Mouse (Mus musculus) 416B (cell line): ENCODE results near the gene Sarnp.

Experiments
- DNase-seq: peaks from one replicate; pipeline ENCODE4 v3.0.0; 2011; ENCODE audit warnings: low read depth

Gene Sarnp

DNA sequence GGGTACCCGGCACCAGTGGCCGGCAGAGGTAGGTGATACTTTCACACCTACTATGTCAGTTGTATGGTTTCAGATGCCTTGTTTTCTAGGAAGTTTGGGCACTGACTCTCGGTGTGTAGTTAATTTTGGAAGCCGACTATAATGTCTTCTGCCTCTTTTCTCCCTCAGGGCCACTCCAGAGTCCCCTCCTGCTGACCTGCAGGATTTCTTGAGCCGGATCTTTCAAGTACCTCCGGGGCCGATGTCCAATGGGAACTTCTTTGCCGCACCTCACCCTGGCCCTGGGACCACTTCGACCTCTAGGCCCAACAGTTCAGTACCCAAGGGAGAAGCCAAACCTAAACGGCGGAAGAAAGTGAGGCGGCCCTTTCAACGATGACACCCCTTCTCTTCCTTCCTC lies at the start of gene Sarnp:
Sarnp (plus strand) TSS at position 301 of the 400 bp plus-strand sequence.
- DNase-seq, result no peak

DNA sequence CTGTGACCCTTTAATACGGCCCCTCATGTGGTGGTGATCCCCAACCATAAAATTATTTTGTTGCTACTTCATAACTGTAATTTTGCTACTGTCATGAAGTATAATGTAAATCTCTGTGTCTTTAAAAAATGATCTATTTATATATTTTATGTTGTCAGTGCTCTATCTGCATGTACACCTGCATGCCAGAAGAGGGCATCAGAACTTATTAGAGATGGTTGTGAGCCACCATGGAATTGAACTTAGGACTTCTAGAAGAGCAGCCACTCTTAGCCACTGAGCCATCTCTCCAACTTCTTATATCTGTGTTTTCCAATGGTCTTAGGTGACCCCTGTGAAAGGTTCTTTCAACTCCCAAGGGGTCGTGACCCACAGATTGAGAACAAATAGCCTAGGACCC lies 44.2 kb upstream of the Sarnp start:
- peak; percentile 61 for DNase-seq

DNA sequence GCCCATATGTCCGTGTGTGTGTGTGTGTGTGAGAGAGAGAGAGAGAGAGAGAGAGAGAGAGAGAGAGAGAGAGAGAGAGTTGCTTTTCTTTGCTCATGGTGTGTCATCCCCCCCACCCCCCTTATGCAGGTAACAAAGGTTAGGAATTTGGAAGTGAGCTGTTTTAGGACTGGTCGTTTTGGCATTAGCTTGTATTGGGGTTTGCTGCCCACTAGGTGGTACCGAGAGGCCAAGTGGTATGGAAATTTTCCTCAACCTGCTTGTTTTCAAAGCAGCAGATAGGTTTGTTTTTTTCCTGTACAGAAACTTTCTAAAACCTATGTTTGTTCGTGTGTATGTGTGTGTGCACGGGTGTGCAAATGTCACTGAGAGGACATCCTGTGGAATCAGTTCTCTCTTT lies 43.4 kb upstream of the Sarnp start:
- peak; percentile 67 for DNase-seq

DNA sequence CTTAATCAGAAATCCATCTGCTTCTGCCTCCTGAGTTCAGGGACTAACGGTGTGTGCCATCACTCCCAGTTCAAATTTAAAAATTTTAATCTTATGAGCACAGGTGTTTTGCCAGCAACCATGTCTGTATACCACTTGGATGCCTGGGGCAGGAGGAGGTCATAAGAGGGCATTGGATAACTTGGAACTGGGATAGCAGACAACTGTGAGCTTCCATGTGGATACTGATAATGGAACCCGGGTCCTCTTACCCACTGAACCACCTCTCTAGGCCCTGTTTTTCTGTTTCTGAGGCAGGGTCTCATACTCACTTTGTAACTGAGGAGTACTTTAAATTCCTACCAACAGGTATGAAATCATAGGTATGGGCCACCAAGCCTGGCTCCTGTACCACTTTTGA lies 38.7 kb upstream of the Sarnp start:
- no peak for DNase-seq

DNA sequence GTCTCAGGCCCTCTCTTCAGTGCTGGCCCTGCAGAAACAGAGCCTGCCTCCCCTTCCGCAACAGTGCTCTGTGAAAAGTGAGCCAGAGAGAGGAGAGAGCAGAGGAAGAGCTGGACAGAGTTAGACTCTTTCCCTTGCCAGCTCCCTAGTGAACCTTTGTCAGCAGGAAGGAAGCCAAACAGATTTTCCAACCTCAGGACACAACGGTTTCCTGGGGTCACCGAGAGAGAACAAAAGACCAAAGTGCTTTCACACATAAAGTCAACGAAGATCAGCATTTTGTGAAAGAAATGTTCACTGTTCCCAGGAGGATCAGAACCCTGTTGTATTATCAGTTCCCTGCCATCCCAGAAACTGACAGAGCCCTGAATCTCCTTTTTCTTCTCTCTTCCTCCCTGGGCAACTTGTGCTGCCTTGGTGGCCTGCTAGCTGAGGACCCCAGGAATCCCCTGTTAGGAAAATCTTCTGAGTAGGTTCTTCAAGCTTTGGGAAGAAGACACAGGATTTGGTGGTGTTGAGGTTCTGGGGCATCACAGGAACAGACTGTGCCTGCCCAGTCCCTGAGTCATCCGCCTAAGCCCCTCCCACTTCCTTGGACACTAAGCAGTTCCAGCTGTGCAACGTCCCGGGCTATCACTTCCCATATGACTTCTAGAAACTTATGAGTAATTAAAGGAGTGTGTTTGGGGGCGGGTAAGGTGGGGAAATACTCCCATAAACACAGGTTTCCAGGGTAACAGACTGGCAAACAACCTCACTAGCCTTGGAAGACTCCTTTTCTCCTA lies 37.9 kb upstream of the Sarnp start:
- peak; percentile 93 for DNase-seq

DNA sequence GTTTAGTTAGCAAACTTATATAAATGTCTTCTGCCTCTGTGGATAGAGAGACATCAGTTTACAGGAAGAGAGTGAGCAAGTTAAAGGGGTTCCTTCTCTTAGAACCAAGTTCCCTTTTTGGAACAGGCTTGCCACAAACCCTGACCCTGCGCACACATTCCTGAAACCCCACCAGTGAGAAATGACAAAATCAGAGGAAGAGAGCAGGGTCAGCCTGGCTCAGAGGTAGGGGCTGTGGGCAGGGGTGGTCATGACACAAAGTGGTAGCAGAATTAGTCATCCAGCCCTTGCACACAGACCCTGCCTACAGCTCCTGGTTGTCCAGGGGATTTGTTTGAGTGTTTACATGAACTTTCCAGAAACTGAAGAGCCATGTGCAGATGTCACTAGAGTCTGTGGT lies 36.9 kb upstream of the Sarnp start:
- DNase-seq, result peak; percentile 68

DNA sequence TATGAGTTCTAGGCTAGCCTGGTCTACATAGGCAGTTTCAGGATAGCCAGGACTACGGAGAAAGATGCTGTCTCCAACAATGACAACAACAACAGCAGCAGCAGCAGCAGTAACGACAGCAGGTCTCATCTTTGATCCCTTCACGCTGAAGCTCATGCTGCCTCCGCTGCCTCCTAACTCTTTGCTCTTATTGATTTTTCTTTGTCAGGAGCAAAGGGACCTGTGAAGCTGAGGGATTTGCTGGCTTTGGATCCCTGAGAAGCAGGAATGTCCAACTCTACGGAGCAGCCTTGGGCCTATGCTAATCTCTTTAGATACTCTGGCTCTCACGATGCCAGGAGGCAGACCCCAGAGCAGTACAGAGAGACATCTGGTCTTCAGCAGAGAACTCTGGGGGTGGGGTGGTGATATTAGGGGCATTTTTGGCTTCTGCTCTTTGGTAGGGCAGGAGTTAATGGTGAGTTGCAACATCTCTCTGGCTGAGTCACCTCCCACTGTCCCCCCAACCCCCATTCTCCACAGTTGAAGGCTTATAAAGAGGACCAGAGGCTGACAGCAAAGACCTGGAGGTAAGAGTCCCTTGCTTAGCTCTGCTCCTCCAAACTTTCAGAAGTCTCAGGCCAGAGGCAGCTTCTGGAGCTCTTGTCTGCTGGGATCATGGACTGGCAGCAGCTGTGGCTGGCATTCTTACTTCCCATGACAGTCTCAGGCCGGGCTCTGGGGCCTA lies 26.6 kb upstream of the Sarnp start, which contains the start of gene Mmp19:
Mmp19 (plus strand) TSS at position 513 of the 727 bp plus-strand sequence.
- DNase-seq, result peak; percentile 67

DNA sequence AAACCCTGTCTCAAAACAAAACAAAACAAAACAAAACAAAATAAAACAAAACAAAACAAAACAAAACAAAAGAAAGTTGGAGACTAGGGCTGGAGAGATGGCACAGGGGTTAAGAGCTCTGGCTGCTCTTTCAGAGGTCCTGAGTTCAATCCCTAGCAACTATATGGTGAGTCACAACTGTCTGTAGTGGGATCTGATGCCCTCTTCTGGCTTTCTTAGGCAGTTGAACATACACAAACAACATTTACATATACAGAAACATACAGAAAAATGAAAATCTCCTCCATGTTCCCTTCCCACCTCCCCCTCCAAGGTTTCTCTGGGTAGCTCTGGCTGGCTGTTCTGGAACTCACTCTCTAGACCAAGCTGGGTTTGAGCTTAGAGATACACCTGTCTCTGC lies 25.1 kb upstream of the Sarnp start:
- DNase-seq, result peak; percentile 67

DNA sequence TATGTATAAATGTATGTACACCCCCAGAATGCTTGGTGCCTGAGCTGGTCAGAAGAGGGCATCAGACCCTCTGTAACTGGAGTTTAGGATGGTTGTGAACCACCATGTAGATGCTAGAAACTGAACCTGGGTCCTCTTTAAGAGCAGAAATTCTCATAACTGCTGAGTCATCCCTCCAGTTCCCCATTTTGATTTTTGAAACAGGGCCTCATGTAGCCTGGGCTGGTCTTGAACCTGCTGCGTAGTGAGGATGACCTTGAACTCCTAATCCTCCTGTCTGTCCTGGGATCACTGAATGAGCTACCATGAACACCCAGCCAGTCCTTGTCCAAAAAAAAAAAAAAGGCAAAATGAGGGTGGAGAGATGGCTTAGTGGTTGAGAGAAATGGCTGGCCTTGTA lies 23.9 kb upstream of the Sarnp start:
- peak; percentile 31 for DNase-seq

DNA sequence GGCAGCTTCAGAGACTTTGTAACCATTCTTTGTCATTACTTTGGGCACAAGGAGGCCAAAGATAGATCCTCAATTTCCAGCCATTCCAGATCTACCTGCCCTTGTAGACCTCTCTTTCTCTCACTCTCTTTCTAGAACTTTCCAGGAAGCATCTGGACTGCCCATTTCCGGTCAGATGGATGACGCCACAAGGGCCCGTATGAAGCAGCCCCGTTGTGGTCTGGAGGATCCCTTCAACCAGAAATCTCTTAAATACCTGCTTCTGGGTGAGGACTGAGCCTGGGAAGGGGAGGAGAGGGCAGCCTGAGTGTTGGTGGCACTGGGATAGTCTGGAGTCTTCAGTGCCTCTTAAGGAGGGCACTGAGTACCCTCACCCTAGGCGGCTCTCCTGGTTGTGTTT lies 22.7 kb upstream of the Sarnp start:
- DNase-seq, result peak; percentile 60

DNA sequence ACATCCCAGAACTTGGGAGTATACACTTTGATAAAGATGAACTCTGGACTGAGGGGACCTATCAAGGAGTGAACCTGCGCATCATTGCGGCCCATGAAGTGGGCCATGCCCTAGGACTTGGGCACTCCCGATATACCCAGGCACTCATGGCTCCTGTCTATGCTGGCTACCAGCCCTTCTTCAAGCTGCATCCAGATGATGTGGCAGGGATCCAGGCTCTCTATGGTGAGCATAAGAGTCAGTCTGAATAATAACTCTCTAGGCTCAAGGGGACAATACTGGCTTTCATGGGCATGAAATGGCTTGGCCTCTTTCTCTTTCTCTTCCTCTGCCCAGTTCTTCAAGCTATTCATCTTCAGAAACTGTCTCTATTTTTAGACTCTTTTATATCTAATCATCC lies 21.6 kb upstream of the Sarnp start:
- DNase-seq, result no peak

DNA sequence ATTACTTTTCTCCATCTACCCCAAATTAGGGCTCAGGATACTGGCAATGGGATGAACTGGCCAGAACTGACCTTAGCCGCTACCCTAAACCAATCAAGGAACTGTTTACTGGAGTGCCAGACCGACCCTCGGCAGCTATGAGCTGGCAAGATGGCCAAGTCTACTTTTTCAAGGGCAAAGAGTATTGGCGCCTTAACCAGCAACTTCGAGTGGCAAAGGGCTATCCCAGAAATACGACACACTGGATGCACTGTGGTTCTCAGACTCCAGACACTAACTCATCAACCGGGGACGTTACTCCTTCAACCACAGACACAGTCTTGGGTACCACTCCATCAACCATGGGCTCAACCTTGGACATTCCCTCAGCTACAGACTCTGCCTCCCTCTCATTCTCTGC lies 18.5 kb upstream of the Sarnp start:
- no peak for DNase-seq

DNA sequence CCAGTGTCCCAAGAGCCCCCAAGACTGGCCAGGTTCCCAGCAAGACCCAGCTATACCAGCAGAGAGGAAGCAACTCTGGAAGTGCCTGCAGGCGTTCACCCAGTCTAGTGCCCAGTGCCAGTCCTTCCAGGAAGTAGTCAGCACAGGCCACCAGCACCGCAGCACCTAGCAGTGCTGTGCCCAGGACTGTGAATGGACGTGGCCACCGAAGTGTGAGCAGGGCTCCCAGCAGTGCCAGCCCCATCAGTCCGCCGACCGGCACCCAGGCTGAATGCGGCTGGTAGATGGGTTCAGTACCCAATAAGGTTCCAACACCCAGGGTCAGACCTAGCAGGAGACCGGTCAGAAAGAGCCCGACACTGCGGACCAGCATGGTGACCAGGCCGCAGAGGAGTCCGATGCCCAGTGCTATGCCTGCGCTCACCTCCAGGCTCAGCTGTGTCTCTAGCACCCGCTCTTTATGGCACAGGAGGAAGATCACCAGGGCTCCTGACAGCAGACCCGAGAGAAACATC lies 15.1 kb upstream of the Sarnp start:
- DNase-seq, result no peak

DNA sequence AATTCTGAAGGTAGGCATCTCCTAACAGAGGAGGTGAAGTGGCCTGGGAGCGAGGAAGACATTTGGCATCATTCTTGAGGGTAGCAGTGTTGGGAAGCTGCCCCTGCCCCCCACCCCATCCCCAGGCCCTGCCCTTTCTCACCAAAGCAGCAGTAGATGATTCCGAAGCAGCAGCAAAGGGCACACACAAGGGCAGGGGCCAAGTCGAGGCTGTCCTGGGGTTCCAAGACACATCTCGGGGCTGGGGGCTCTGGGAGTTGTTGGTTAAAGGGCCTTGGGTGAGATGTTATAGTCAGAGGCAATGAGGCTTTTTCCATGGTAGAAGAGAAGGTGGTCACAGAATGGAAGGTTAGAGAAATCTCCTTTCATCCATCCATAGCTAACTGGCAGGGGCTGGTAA lies 14.2 kb upstream of the Sarnp start:
- no peak for DNase-seq

DNA sequence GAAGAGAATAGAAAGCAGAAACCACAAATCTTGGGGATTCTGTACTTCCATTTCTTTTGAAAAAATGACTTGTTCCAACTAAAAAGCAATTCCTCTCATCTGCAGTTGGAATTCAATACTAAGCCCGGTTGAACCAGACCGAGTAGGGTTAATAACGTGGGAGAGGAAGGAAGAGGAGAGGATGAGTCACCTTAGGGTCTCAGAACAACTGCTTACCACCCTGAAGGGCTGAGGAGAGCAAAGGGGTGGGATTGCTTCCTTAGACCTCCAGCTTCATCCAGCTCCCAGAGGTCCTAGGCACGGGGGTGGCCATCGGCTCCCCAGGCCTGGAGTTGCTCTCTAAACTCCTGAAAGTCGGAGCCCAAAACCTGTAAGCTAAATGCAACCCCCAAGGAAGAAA lies 13.8 kb upstream of the Sarnp start:
- DNase-seq, result peak; percentile 68

DNA sequence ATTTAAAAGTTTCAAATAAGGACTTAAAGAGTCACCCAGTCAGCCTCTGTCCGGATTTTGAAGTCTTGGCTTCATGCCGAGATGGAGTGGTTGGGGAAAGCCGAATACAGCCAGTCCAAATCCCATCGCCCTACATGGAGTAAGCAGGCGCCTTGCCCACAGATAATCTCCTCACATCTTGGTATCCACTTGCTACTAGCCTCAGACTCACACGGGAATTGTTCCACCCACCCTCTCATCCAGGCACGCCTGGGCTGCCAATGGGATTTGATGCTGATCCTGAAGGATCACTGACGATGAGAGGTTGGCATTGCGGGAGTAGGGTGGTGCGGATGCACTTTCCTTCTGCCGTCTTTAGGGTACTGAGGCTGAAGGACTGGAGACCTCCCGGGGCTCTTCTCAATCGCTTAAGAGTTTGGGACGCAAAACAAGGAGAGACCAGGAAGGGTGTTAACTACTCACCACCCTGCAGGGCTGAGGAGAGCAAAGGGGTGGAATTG lies 13.3 kb upstream of the Sarnp start, which contains the start of gene Dnajc14:
Dnajc14 (plus strand) TSS at position 292 of the 500 bp plus-strand sequence.
- peak; percentile 62 for DNase-seq

DNA sequence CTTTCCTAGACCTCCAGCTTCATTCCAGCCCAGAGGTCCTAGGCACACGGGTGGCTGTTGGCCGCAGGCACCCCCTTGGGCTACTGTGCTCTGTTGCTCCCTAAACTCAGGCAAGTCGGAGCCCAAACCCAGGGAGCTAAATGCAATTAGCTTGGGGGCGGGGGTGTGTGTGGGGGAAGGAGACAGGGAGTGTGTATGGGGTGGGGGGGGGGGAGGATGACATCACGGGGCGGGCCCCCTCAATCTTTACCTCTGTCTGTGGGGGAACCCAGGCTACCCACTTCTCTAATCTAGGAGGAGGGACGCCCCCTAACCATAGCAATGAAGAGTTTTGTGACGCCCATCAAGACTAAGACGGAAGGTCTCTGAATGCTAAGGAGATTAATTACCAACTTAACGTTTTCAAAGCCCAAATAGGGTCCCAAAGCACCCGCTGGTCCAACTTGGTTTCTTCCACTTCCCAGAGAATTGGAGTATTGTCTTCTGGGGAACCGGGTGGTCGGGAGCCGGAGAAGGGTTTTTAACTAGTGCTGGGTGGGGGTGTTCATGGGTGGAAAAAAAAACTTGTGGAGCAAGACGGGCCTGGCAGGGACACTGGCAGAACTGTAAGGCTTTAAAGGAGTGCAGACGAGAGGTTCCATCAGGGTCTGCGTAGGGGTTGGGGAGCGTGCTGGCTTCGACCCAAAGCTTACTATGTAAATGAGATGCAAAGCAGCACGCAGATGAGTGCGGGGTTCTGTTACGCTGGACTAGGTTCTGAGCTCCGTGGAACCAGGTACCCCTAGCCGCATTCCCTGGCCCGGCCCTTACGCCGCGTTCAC lies 12.7 kb upstream of the Sarnp start, which contains the start of gene Tmem198b:
Tmem198b (minus strand) TSS at position 100 of the 821 bp plus-strand sequence.
- peak; percentile 86 for DNase-seq

DNA sequence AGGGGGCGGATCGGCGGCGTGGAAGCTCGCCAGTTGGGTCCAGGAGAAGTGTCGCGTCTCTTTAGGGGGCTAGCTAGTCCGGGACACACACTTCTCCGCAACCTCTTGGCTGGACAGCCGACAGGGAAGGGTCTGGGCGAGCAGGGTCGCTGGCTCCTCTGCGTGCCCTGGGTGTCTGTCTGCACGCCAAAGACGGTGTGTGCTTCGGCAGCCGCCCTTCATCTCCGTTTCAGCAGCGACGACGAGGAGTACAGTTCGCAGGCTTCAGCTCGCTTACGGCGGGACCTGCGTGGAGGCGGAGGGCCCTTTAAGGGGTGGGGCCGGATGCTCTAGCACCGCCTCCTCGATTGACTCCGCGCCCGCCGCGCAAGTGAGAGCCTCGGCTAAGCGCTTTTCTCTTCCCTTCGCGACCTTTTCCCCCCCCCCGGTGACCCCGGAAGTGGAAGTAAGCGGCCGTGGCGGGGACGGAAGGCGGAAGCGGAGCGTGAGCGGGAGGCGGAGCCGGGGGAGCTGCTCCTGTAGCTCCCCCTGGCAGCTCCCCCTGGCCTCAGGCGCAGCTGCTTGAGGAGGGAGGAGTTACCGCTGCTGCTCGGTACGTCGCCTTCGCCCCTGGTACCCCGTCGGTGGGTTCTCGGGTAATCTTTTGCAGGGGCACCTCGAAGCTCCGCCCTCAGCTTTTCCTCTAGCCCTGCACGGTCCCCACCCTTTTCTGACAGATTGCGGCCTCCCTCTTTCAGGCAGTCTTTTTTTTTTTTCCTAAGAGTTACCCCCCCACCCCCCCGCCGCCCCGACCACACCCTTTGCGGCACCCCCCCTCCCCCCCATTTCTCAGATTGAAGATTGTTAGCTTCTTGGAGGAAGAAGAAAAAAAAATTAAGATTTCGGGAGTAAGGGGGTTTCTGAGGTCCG lies 11.8 kb upstream of the Sarnp start:
- peak; percentile 99 for DNase-seq

DNA sequence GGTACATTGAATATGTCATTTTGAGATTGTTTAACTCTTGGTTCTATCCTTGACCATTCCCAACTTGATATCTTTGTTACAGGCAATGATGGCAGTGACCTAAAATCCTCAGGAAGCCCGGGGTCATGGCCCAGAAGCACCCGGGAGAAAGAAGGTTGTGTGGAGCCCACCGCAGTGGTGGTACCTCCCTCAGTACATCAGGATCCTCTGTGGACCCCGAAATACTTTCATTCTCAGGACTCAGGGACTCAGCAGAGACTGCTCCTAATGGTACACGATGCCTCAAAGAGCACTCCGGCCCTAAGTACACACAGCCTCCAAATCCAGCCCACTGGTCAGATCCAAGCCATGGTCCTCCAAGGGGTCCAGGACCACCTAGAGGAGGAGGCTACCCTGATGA lies 11.0 kb upstream of the Sarnp start:
- DNase-seq, result no peak

DNA sequence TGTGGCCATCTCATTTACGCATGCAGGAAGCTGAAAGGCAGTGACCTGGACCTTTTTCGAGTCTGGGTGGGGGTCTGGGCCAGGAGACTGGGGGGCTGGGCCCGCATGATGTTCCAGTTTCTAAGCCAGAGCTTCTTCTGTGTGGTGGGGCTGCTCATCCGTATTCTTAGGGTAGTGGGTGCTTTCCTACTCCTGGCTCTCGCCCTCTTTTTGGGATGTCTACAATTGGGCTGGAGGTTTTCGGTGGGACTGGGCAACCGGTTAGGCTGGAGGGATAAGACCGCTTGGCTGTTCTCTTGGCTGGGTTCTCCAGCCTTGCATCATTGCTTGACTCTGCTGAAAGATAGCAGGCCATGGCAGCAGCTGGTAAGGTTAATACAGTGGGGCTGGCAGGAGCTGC lies 10.1 kb upstream of the Sarnp start:
- DNase-seq, result no peak

DNA sequence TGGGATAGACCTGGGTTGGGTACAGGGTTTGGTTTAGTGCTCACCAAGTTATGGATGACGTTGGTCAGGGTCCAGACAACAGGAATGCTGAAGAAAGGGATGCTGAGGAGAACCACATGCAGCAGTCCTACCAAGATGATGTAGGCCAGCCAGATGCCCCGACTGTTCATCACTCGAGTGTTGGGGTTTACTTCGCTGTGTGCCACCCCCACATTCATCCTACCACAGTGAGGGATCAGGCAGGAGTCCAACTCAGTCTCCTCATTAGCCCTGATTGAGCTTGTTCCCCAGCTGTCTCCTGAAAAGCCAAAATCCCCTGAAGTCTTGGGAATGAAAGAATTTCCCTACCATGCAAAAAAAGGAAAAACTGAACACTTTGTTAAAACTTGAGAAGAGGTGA lies 3.1 kb downstream of the Sarnp start:
- DNase-seq, result no peak
